Mouse (Mus musculus) liver, embryonic 15.5 days (tissue): ENCODE measurements around the gene Zfp593. TPM values are rescaled to one million over a fixed set of nuclear protein-coding genes. Genes with fewer than 3 reads are reported as not detected.

ENCODE experiments used
- ATAC-seq: fragments of 200-750 bp; cut with Nextera tagmentation; 2 replicates; pipeline ENCODE4 v1.8.0; 2017; ENCODE audit warnings: moderate number of reproducible peaks, mild to moderate bottlenecking, moderate library complexity; ENCODE audit not compliant: insufficient read depth
- H3K27ac ChIP-seq: fragments of 300-500 bp; sonication (generic); replicated peaks from 2 replicates; pipeline ENCODE4 v1.5.1; 2015; ENCODE audit warnings: mild to moderate bottlenecking, inconsistent platforms
- H3K27me3 ChIP-seq: fragments of 300-500 bp; sonication (generic); 2 replicates; pipeline ENCODE4 v1.6.1; 2015; ENCODE audit warnings: mild to moderate bottlenecking, inconsistent platforms
- H3K36me3 ChIP-seq: fragments of 300-500 bp; sonication (generic); replicated peaks from 2 replicates; pipeline ENCODE4 v1.6.1; 2015; ENCODE audit warnings: moderate library complexity, mild to moderate bottlenecking, inconsistent platforms
- H3K4me1 ChIP-seq: fragments of 300-500 bp; sonication (generic); replicated peaks from 2 replicates; pipeline ENCODE4 v1.6.1; 2015; ENCODE audit warnings: inconsistent platforms
- H3K4me2 ChIP-seq: fragments of 300-500 bp; sonication (generic); 2 replicates; pipeline ENCODE4 v1.6.1; 2015; ENCODE audit warnings: moderate library complexity, mild to moderate bottlenecking, inconsistent platforms
- H3K4me3 ChIP-seq: fragments of 300-500 bp; sonication (generic); replicated peaks from 2 replicates; pipeline ENCODE4 v1.5.1; 2015; ENCODE audit warnings: mild to moderate bottlenecking, inconsistent platforms
- H3K9ac ChIP-seq: fragments of 300-500 bp; sonication (generic); 2 replicates; pipeline ENCODE4 v1.6.1; 2015; ENCODE audit warnings: moderate library complexity, mild to moderate bottlenecking, inconsistent platforms
- H3K9me3 ChIP-seq: fragments of 300-500 bp; sonication (generic); replicated peaks from 2 replicates; pipeline ENCODE4 v1.6.1; 2016; ENCODE audit warnings: inconsistent platforms
- WGBS: fragments of 180-500 bp; shearing (Covaris S2); methylation state at CpG from one replicate; pipeline ENCODE4 v1.1.7; 2015; ENCODE audit warnings: mixed read lengths; ENCODE audit not compliant: insufficient replicate concordance; 5-methylcytosine and 5-hydroxymethylcytosine counted together
- polyA plus RNA-seq: library from polyadenylated mRNA; unstranded; fragments of >200 nt; fragmentation: Nextera tagmentation; extraction: Ambion mirVana; gene quantifications from 2 replicates; pipeline ENCODE4 v1.2.1, GENCODE M21; 2015

Gene Zfp593
- polyA plus RNA-seq, 1 experiment from 2014 or later: 5.4 TPM

- no peaks in the 10 kb centered on the region for H3K27me3 ChIP-seq
- H3K36me3 ChIP-seq: no peaks in the 10 kb centered on the region
- H3K27ac ChIP-seq: no peak overlapping the region
- ATAC-seq: no peak
- H3K4me2 ChIP-seq: no peak overlapping the region
- WGBS: 43% methylated on average over 11 of the region's 11 CpGs
- H3K9me3 ChIP-seq: no peaks in the 10 kb centered on the region
- no peak overlapping the region for H3K4me3 ChIP-seq
- H3K9ac ChIP-seq: no peak overlapping the region
- peaks cover 5% of the 10 kb centered on the region for H3K4me1 ChIP-seq
Measured at GRCm38 (mm10) chr4:134222793-134223600, 22.4 kb downstream of the Zfp593 start.

DNA sequence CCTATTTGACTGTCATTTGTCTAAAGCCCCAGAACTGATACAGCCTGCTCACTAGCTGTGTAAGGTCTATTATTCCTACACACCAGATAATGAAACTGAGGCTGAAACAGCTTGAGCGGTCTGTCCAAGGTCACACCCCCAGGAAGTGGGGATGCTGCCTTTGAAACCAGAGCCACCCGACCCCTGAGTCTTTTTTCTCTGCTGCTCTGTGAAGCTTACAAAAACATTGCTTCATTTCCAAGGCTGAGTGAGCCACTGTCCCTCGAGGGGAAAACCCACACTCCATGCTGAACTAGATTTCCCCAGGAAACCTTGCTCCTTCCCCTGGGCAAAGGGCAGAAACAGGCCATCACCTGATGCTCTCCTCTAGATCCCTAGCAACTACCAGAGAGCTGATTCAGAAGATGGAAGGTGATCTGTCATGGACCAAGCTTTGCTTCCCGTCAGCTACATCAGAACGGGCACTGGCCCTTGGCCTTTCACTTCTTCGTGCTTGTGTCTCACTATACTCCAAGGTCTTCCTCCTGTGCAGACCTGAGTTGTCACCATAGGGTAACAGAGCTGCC is 38.8 kb downstream of the Zfp593 start:
- no peaks in the 10 kb centered on the region for H3K36me3 ChIP-seq
- H3K9me3 ChIP-seq: no peaks in the 10 kb centered on the region
- no peak for ATAC-seq
- 47% methylated on average over 6 of the region's 6 CpGs for WGBS
- no peak overlapping the region for H3K27ac ChIP-seq
- H3K9ac ChIP-seq: no peak overlapping the region
- H3K27me3 ChIP-seq: peaks cover 5% of the 10 kb centered on the region; the same call in 1 of the 2 replicates
- H3K4me2 ChIP-seq: no peak overlapping the region
- no peak overlapping the region for H3K4me3 ChIP-seq
- no peaks in the 10 kb centered on the region; the same call in 1 of the 2 replicates for H3K4me1 ChIP-seq

- H3K9ac ChIP-seq: no peak overlapping the region
- no peak overlapping the region for H3K27ac ChIP-seq
- ATAC-seq: no peak
- no peaks in the 10 kb centered on the region; the same call in 1 of the 2 replicates for H3K4me1 ChIP-seq
- H3K4me3 ChIP-seq: no peak overlapping the region
- 53% methylated on average over 17 of the region's 17 CpGs for WGBS
- H3K4me2 ChIP-seq: no peak overlapping the region
- no peaks in the 10 kb centered on the region for H3K36me3 ChIP-seq
- H3K27me3 ChIP-seq: no peaks in the 10 kb centered on the region
- H3K9me3 ChIP-seq: no peaks in the 10 kb centered on the region
Measured at GRCm38 (mm10) chr4:134203340-134203896, 42.0 kb downstream of the Zfp593 start.

DNA sequence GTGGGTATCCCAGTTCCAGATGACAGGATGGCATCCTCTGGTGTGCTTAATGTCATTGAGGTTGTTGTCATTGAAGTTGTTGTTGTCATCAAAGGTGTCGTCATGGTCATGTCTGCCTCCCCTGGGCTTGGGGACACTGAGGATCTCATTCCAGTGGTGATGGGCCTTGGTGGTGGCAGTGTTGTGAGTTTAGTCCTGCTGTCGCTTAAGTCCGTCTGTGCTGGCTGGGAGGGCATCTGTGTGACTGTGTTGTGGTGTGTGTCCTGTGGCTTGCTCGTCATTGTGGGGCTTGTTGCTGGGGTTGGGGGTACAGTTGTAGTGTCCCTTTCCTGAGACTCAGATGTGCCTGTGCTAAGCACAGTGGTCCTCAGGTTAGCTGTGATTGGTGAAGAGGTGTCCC is 42.5 kb downstream of the Zfp593 start, which contains the start of gene Gm7534:
Gene Gm7534 (minus strand): TSS at position 101 of the 400 bp plus-strand sequence.
- Histone ChIP-seq H3K27me3 (no peaks in the 10 kb centered on the region), H3K36me3 (no peaks in the 10 kb centered on the region), H3K27ac (no peak within 1 kb of the TSS), H3K4me2 (no peak within 1 kb of the TSS), H3K4me1 (no peaks in the 10 kb centered on the region; the same call in 1 of the 2 replicates), H3K9ac (no peak within 1 kb of the TSS), H3K4me3 (no peak within 1 kb of the TSS), H3K9me3 (no peaks in the 10 kb centered on the region)
- 67% methylated on average over 4 of the region's 4 CpGs for WGBS
- no peak for ATAC-seq

DNA sequence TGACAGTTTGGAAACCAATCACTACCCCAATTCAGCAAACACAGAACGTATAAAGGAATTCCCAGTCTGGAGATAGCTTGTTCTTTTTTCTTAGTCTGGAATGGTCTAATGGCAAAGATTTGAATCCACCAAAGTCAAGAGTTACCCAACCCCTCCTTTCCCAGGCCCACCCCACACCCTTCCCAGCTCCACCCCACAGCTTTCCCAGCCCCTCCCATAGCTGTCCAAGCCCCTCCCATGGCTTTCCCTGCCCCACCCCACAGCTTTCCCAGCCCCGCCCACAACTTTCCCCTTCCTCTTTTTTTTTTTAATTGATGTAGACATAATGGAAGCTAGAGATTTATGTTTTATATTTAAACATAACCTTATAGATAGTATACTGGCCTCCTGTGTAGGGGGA is 46.0 kb downstream of the Zfp593 start:
- no peaks in the 10 kb centered on the region for H3K27me3 ChIP-seq
- H3K4me2 ChIP-seq: no peak overlapping the region
- no peaks in the 10 kb centered on the region for H3K4me1 ChIP-seq
- H3K27ac ChIP-seq: no peak overlapping the region
- no peak for ATAC-seq
- no peaks in the 10 kb centered on the region for H3K36me3 ChIP-seq
- no peak overlapping the region for H3K4me3 ChIP-seq
- H3K9me3 ChIP-seq: no peaks in the 10 kb centered on the region
- no peak overlapping the region for H3K9ac ChIP-seq
- 57% methylated on average over 2 of the region's 2 CpGs for WGBS

Other genes starting within 250 kb of the Zfp593 start
- gene Dhdds, start 244.7 kb downstream of the Zfp593 start, polyA plus RNA-seq: 17.1 and 17.5 TPM in 2 replicates
- gene Lin28a, start 226.8 kb downstream of the Zfp593 start, polyA plus RNA-seq: 0.91 and 1.5 TPM in 2 replicates
- not detected in 2 replicates for gene Zfp683, start 191.8 kb downstream of the Zfp593 start, polyA plus RNA-seq
- 0.59 TPM in 1 of 2 replicates, not detected in the other for gene Crybg2, start 184.8 kb downstream of the Zfp593 start, polyA plus RNA-seq
- gene Cd52, start 150.5 kb downstream of the Zfp593 start, polyA plus RNA-seq: 47.4 and 51.5 TPM in 2 replicates
- gene Ubxn11, start 143.0 kb downstream of the Zfp593 start, polyA plus RNA-seq: 1.8 and 2.1 TPM in 2 replicates
- gene Sh3bgrl3, start 116.8 kb downstream of the Zfp593 start, polyA plus RNA-seq: 151 and 166 TPM in 2 replicates
- gene Cep85, start 58.5 kb downstream of the Zfp593 start, polyA plus RNA-seq: 37.0 and 37.6 TPM in 2 replicates
- not detected in 2 replicates for gene Gm7534, start 42.6 kb downstream of the Zfp593 start, polyA plus RNA-seq
- not detected in 2 replicates for gene Catsper4, start 18.2 kb downstream of the Zfp593 start, polyA plus RNA-seq
- gene Cnksr1, start 7.2 kb downstream of the Zfp593 start, polyA plus RNA-seq: 0.10 TPM in 2 replicates
- gene E130218I03Rik, start 1.9 kb downstream of the Zfp593 start, polyA plus RNA-seq: 0.16 TPM in 1 of 2 replicates, not detected in the other
- not detected in 2 replicates for gene Gm30191, start 1.3 kb upstream of the Zfp593 start, polyA plus RNA-seq
- gene Grrp1, start 8.5 kb upstream of the Zfp593 start, polyA plus RNA-seq: 0.46 and 1.0 TPM in 2 replicates
- gene Pdik1l, start 42.3 kb upstream of the Zfp593 start, polyA plus RNA-seq: 9.8 and 11.9 TPM in 2 replicates
- 0.24 and 0.31 TPM in 2 replicates for gene Trim63, start 69.5 kb upstream of the Zfp593 start, polyA plus RNA-seq
- 0.06 TPM in 1 of 2 replicates, not detected in the other for gene Slc30a2, start 97.6 kb upstream of the Zfp593 start, polyA plus RNA-seq
- gene Extl1, start 138.3 kb upstream of the Zfp593 start, polyA plus RNA-seq: 0.09 and 0.22 TPM in 2 replicates
- 5.4 and 6.8 TPM in 2 replicates for gene Pafah2, start 150.7 kb upstream of the Zfp593 start, polyA plus RNA-seq
- 398 and 432 TPM in 2 replicates for gene Stmn1, start 222.7 kb upstream of the Zfp593 start, polyA plus RNA-seq